Mouse (Mus musculus) ES-Bruce4 (cell line): Measurements from ENCODE around the gene Pomp.

ENCODE experiments used
- CTCF ChIP-seq: IDR thresholded peaks from one replicate; pipeline ENCODE4 v1.8.1; 2011; ENCODE audit warnings: low read depth, low read length
- EP300 ChIP-seq: IDR thresholded peaks from 2 replicates; pipeline ENCODE4 v1.6.1; 2011; ENCODE audit warnings: low read depth, low read length; ENCODE audit not compliant: insufficient read depth
- POLR2A ChIP-seq: IDR thresholded peaks from one replicate; pipeline ENCODE4 v1.8.1; 2011; ENCODE audit warnings: low read length; ENCODE audit not compliant: insufficient read depth

- TF ChIP-seq CTCF (no peak), EP300 (no peak), POLR2A (no peak)
Observed at GRCm38 (mm10) chr5:147814971-147815370, 45.3 kb upstream of the Pomp start.
